In genomic region chr4:124986739-124987710, GRCm38 (mm10) we compare ENCODE assay signal across 10 mouse cellular contexts. TPM values are rescaled to one million over a fixed set of nuclear protein-coding genes. Genes with fewer than 3 reads are reported as not detected.
DNase-seq lines count a peak whose midpoint lies in the region; ATAC-seq lines count a peak whose summit lies in the region.
"Had no signal": no experiment of that assay in that cellular context is flagged by ENCODE, and none has a peak within 500 bp of the region (broad histone marks: within the 10 kb centered on the region; RNA-seq: fewer than 3 reads in every experiment).

No protein-coding gene starts in this region.

- no peak for ATAC-seq in heart, embryonic 11.5 days (replicated peaks; ENCODE audit: insufficient number of reproducible peaks, low FRiP score, low TSS enrichment)
- no peak for ATAC-seq in hindbrain, embryonic 13.5 days (ENCODE audit: low FRiP score)
- 0 out of 2 replicates have a peak, but pooled peaks have one; percentile 17 for ATAC-seq in midbrain, embryonic 12.5 days (ENCODE audit: low FRiP score, low read depth)

- peaks cover 23% of the 10 kb centered on the region; the same call in 1 of the 2 replicates for H3K4me1 ChIP-seq in heart, embryonic 11.5 days (ENCODE audit: control insufficient read depth, insufficient read depth, low read length)
- H3K4me1 ChIP-seq in hindbrain, embryonic 13.5 days (replicated peaks): peaks cover 43% of the 10 kb centered on the region
- H3K4me1 ChIP-seq in midbrain, embryonic 12.5 days: peaks cover 53% of the 10 kb centered on the region

- intact Hi-C loops in heart, postnatal 36 days (cut with DNase I): no loop called here

- WGBS in heart, embryonic 11.5 days (ENCODE audit: insufficient replicate concordance): 4% methylated on average over 46 of the region's 51 CpGs
- WGBS in hindbrain, embryonic 13.5 days: 4% methylated on average over 39 of the region's 51 CpGs
- 3% methylated on average over 50 of the region's 51 CpGs for WGBS in midbrain, embryonic 12.5 days

- peak overlapping the region; percentile 34; the same call in 1 of the 2 replicates for H3K9ac ChIP-seq in heart, embryonic 11.5 days (ENCODE audit: low read depth, low read length)
- peak overlapping the region; percentile 49 for H3K9ac ChIP-seq in hindbrain, embryonic 13.5 days
- peak overlapping the region; percentile 44 for H3K9ac ChIP-seq in midbrain, embryonic 12.5 days (replicated peaks)

- no peaks in the 10 kb centered on the region for H3K9me3 ChIP-seq in heart, embryonic 11.5 days (replicated peaks; ENCODE audit: control insufficient read depth, low read length)
- H3K9me3 ChIP-seq in hindbrain, embryonic 13.5 days: no peaks in the 10 kb centered on the region
- no peaks in the 10 kb centered on the region for H3K9me3 ChIP-seq in midbrain, embryonic 12.5 days

- H3K36me3 ChIP-seq in heart, embryonic 11.5 days (ENCODE audit: control insufficient read depth, insufficient read depth, low read length): no peaks in the 10 kb centered on the region
- no peaks in the 10 kb centered on the region for H3K36me3 ChIP-seq in hindbrain, embryonic 13.5 days
- H3K36me3 ChIP-seq in midbrain, embryonic 12.5 days: no peaks in the 10 kb centered on the region

- peak overlapping the region; percentile 44 for H3K4me3 ChIP-seq in heart, embryonic 11.5 days (ENCODE audit: low read depth, low read length)
- peak overlapping the region; percentile 39 for H3K4me3 ChIP-seq in hindbrain, embryonic 13.5 days
- peak overlapping the region; percentile 46 for H3K4me3 ChIP-seq in midbrain, embryonic 12.5 days

- no peak overlapping the region for H3K27ac ChIP-seq in heart, embryonic 11.5 days (ENCODE audit: low read depth, low read length)
- no peak overlapping the region for H3K27ac ChIP-seq in hindbrain, embryonic 13.5 days
- 0 out of 2 replicates have a peak overlapping the region, but pooled peaks have one; percentile 25 for H3K27ac ChIP-seq in midbrain, embryonic 12.5 days (replicated peaks)

- DNase-seq in heart, postnatal 36 days: no peak
- peak; percentile 25 for DNase-seq in ZHBTc4 (ENCODE audit: low read depth, low spot score)
- no peak for DNase-seq in layer of hippocampus, adult 18-20 months (ENCODE audit: low spot score in 2 of 2)
- DNase-seq in spleen, postnatal 14 days (ENCODE audit: low spot score in 2 of 2): no peak
- no peak for DNase-seq in adipocyte (ENCODE audit: low spot score)
- DNase-seq: kidney, adult 2 months; right cerebral cortex, postnatal 14 days had no signal

- H3K27me3 ChIP-seq in heart, embryonic 11.5 days (ENCODE audit: control insufficient read depth, insufficient read depth, low read length): peaks cover 94% of the 10 kb centered on the region
- H3K27me3 ChIP-seq in hindbrain, embryonic 13.5 days: peaks cover 99% of the 10 kb centered on the region
- H3K27me3 ChIP-seq in midbrain, embryonic 12.5 days: peaks cover 99% of the 10 kb centered on the region

- H3K4me2 ChIP-seq in heart, embryonic 11.5 days: peak overlapping the region; percentile 65
- peak overlapping the region; percentile 53 for H3K4me2 ChIP-seq in hindbrain, embryonic 13.5 days
- peak overlapping the region; percentile 60 for H3K4me2 ChIP-seq in midbrain, embryonic 12.5 days (replicated peaks)

RNA-seq across cellular contexts. Expression of gene Rspo1, which starts 0.8 kb away (rescaled TPM):
- polyA plus RNA-seq in heart, embryonic 11.5 days (2014; fragmentation: Nextera tagmentation; extraction: Ambion mirVana): 6.9 and 10.4 TPM in 2 replicates
- 1 to 10 TPM; 3.1 to 6.7 TPM for total RNA-seq in heart, postnatal 36 days (2021)
- polyA plus RNA-seq in hindbrain, embryonic 13.5 days (2015; fragmentation: Nextera tagmentation; extraction: Ambion mirVana): 2.5 and 4.1 TPM in 2 replicates
- polyA plus RNA-seq in midbrain, embryonic 12.5 days (2016; fragmentation: Nextera tagmentation; extraction: Ambion mirVana): 6.9 and 16.6 TPM in 2 replicates
- 1 to 10 TPM; 8.2 to 8.3 TPM for total RNA-seq in layer of hippocampus, adult 18-20 months (2021)

RNA-seq across cellular contexts. Expression of gene Gnl2, which starts 29.4 kb away (rescaled TPM):
- 61.9 and 65.9 TPM in 2 replicates for polyA plus RNA-seq in heart, embryonic 11.5 days (2014; fragmentation: Nextera tagmentation; extraction: Ambion mirVana)
- total RNA-seq in heart, postnatal 36 days (2021): 10 to 100 TPM; 26.7 to 34.2 TPM
- 90.6 and 95.9 TPM in 2 replicates for polyA plus RNA-seq in hindbrain, embryonic 13.5 days (2015; fragmentation: Nextera tagmentation; extraction: Ambion mirVana)
- 99.1 and 104 TPM in 2 replicates for polyA plus RNA-seq in midbrain, embryonic 12.5 days (2016; fragmentation: Nextera tagmentation; extraction: Ambion mirVana)
- total RNA-seq in layer of hippocampus, adult 18-20 months (2021): 10 to 100 TPM; 54.8 to 62.3 TPM

RNA-seq across cellular contexts. Expression of gene Cdca8, which starts 47.9 kb away (rescaled TPM):
- polyA plus RNA-seq in heart, embryonic 11.5 days (2014; fragmentation: Nextera tagmentation; extraction: Ambion mirVana): 131 and 136 TPM in 2 replicates
- 1 to 10 TPM; 1.5 TPM for total RNA-seq in heart, postnatal 36 days (2021)
- polyA plus RNA-seq in hindbrain, embryonic 13.5 days (2015; fragmentation: Nextera tagmentation; extraction: Ambion mirVana): 37.2 and 44.6 TPM in 2 replicates
- 190 and 207 TPM in 2 replicates for polyA plus RNA-seq in midbrain, embryonic 12.5 days (2016; fragmentation: Nextera tagmentation; extraction: Ambion mirVana)
- 1 to 10 TPM; 1.3 to 1.8 TPM for total RNA-seq in layer of hippocampus, adult 18-20 months (2021)

RNA-seq across cellular contexts. Expression of gene 9930104L06Rik, which starts 50.2 kb away (rescaled TPM):
- 3.2 and 5.4 TPM in 2 replicates for polyA plus RNA-seq in heart, embryonic 11.5 days (2014; fragmentation: Nextera tagmentation; extraction: Ambion mirVana)
- 1 to 10 TPM; 6.6 to 9.1 TPM for total RNA-seq in heart, postnatal 36 days (2021)
- polyA plus RNA-seq in hindbrain, embryonic 13.5 days (2015; fragmentation: Nextera tagmentation; extraction: Ambion mirVana): 13.1 and 15.9 TPM in 2 replicates
- 17.0 and 18.1 TPM in 2 replicates for polyA plus RNA-seq in midbrain, embryonic 12.5 days (2016; fragmentation: Nextera tagmentation; extraction: Ambion mirVana)
- total RNA-seq in layer of hippocampus, adult 18-20 months (2021): 10 to 100 TPM; 21.1 to 24.9 TPM
